Mouse (Mus musculus) embryonic fibroblast, embryonic 13.5 days (primary cell): ENCODE results near the gene Lta. TPM values are rescaled to one million over a fixed set of nuclear protein-coding genes. Genes with fewer than 3 reads are reported as not detected.

Experiments
- H3K27ac ChIP-seq: 2 replicates; pipeline ENCODE4 v1.5.1; 2012; ENCODE audit warnings: low read length, control low read depth, inconsistent platforms; ENCODE audit not compliant: insufficient read depth
- H3K4me1 ChIP-seq: 2 replicates; pipeline ENCODE4 v1.6.1; 2011; ENCODE audit warnings: low read length; ENCODE audit not compliant: control insufficient read depth, insufficient read depth
- H3K4me3 ChIP-seq: 2 replicates; pipeline ENCODE4 v1.5.1; 2011; ENCODE audit warnings: mild to moderate bottlenecking, control low read depth, low read length; ENCODE audit not compliant: insufficient read depth
- CTCF ChIP-seq: IDR thresholded peaks from 2 replicates; pipeline ENCODE4 v1.5.1; 2011; ENCODE audit warnings: mild to moderate bottlenecking, control low read depth, low read length, moderate library complexity, borderline replicate concordance; ENCODE audit not compliant: insufficient read depth
- POLR2A ChIP-seq: IDR thresholded peaks from 2 replicates; pipeline ENCODE4 v1.6.1; 2011; ENCODE audit warnings: low read depth, mild to moderate bottlenecking, control low read depth, low read length, moderate library complexity
- polyA plus RNA-seq: library from polyadenylated mRNA; stranded (reverse); fragments of >200 nt; gene quantifications from 2 replicates; pipeline ENCODE4 v1.2.4, GENCODE M21; 2011; ENCODE audit warnings: low read depth; ENCODE audit not compliant: missing spikeins, insufficient read length

Gene Lta
- polyA plus RNA-seq, 1 experiment, result not detected

GRCm38 (mm10) chr17:35226561-35227046 lies 21.5 kb upstream of the Lta start:
- peaks cover 7% of the 10 kb centered on the region for H3K4me1 ChIP-seq
- no peak overlapping the region for H3K27ac ChIP-seq
- no peak for TF ChIP-seq CTCF
- no peak for TF ChIP-seq POLR2A
- no peak overlapping the region for H3K4me3 ChIP-seq

- H3K4me1 ChIP-seq, result peaks cover 7% of the 10 kb centered on the region
- TF ChIP-seq CTCF, result no peak
- TF ChIP-seq POLR2A, result no peak
- no peak overlapping the region for H3K27ac ChIP-seq
- H3K4me3 ChIP-seq, result no peak overlapping the region
These were observed 20.3 kb upstream of the Lta start for GRCm38 (mm10) chr17:35225456-35225855.

DNA sequence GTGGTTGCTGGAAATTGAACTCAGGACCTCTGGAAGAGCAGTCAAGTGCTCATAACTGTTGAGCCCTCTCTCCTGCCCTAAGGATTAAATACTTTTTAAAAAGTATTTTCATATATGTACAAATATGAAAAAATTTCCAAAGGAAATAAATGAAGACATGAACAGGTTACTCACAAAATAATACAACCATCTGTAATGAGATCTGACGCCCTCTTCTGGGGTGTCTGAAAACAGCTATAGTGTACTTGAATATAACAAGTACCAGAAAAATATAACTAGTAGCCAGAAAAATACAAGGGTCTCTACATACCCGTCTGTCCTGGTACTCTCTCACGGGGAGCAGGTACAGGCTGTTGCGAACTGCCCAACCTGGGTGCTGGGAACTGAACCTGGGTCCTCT lies 19.5 kb upstream of the Lta start:
- no peak overlapping the region for H3K4me3 ChIP-seq
- H3K27ac ChIP-seq, result no peak overlapping the region
- peaks cover 7% of the 10 kb centered on the region for H3K4me1 ChIP-seq
- TF ChIP-seq POLR2A, result no peak
- TF ChIP-seq CTCF, result no peak

DNA sequence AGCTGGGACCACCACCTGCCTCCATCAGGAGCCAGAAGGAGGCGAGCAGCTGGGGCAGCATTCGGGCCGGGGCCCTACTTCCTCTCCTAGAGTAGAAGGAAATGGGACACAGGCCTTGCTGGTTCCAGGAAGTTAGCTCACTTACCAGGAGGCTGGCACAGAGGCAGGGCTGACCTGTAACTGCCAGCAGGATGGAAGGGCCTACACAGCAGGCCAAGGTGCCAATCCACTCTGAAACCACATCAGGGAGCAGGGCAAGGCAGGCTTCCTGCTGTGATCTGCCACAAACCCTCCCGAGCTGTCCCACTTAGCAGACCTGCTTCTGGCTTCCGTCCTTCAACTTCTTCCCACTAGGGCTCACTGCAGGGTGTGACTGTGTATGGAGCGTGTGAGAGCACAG lies 17.1 kb upstream of the Lta start:
- Histone ChIP-seq H3K4me3 (no peak overlapping the region), H3K27ac (no peak overlapping the region)

GRCm38 (mm10) chr17:35220156-35220952 lies 15.2 kb upstream of the Lta start, which contains the start of gene Gm16181:
Gm16181 (plus strand) TSS chr17:35220834.
- Histone ChIP-seq H3K27ac (no peak within 1 kb of the TSS), H3K4me3 (no peak within 1 kb of the TSS), H3K4me1 (peaks cover 1% of the 10 kb centered on the region)
- TF ChIP-seq POLR2A (no peak), CTCF (no peak)

More for the DNA sequence above, 17.1 kb upstream of the Lta start:
- TF ChIP-seq POLR2A (no peak), CTCF (no peak)
- peaks cover 7% of the 10 kb centered on the region for H3K4me1 ChIP-seq

- Histone ChIP-seq H3K4me3 (no peak overlapping the region), H3K4me1 (no peaks in the 10 kb centered on the region), H3K27ac (no peak overlapping the region)
- TF ChIP-seq POLR2A (no peak), CTCF (no peak)
These were observed 14.5 kb upstream of the Lta start for GRCm38 (mm10) chr17:35219601-35220041.

DNA sequence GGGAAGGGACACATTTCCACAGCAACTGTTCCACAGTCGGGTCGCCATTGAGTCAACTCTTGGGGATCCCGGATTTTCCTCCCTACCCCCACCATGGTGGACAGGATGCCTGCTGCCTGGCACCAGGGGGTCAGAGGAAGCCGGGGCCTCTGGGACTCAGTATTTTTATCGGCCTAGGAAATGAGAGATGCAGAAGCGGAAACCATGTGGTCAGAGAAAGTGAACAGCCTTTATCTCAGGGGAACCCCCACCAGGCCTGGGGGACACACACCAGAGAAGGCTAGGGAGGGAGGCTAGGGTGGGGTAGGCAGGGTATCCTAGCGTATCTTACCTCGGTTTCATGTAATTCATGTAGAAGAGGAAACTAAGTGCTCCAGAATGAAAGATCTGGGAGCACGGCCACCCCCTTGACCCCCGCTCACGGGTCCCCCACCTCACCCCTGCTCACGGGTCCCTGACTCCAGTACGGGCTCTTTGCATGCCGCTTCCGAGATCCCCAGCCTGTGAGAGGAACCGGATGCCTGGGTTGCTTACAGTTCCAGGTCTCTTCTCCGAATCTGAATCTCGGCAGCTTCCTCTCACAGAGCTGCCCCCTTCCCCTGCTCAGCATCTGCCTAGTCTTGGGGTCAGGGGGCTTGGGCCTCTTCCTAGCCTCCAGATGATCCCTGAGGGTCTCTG lies 13.5 kb upstream of the Lta start:
- Histone ChIP-seq H3K4me3 (no peak overlapping the region), H3K27ac (no peak overlapping the region), H3K4me1 (no peaks in the 10 kb centered on the region)
- no peak for TF ChIP-seq CTCF
- no peak for TF ChIP-seq POLR2A

DNA sequence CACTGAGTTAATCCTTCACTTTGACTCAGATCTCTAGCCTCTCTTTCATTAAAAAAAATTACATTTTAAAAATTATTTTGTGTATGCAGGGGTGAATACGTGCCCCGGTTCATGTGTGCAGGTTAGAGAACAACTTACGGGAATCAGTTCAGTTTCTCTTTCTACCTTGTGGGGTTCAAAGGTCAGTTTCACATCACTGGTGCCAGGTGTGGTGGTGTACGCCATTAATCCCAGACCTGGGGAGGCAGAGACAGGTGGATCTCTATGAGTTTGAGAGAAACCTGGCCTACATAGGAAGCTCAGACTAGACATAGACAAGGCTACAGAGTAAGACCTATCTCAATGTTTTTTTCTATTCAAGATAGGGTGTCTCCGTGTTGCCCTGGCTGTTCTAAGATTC lies 7.9 kb upstream of the Lta start:
- Histone ChIP-seq H3K4me3 (no peak overlapping the region), H3K4me1 (no peaks in the 10 kb centered on the region), H3K27ac (no peak overlapping the region)
- TF ChIP-seq POLR2A (no peak), CTCF (no peak)

DNA sequence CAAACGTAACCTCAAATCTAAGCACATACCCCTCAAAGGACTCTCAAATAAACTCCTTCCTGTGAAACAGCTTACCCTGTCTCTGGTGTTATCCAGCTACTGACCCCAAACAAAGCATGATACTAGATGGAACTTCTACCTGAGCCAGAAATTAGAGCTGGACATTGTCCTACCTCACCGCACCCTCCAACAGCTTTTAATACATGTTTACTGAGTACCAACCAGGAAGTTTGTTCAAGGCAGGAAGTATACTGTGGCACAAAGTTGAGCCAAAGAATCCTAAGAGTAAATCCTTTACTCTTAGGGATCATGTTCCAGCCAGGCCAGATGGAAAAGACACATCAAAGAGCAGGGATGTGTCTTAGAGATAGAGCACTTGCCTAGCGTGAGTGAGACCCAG lies 5.4 kb upstream of the Lta start:
- no peaks in the 10 kb centered on the region for H3K4me1 ChIP-seq
- TF ChIP-seq CTCF (no peak), POLR2A (no peak)
- no peak overlapping the region for H3K4me3 ChIP-seq
- no peak overlapping the region for H3K27ac ChIP-seq
